Mouse (Mus musculus): ENCODE measurements around the gene Itih2. TPM values are rescaled to one million over a fixed set of nuclear protein-coding genes. Genes with fewer than 3 reads are reported as not detected.

Itih2 gene
- 1.2 and 8.3 TPM in 2 replicates for polyA plus RNA-seq (2015; fragmentation: Nextera tagmentation; extraction: Ambion mirVana)

- no peak within 1 kb of the TSS for H3K9ac ChIP-seq
- no peak within 1 kb of the TSS for H3K4me3 ChIP-seq
- WGBS = 82% methylated on average over 4 of the region's 4 CpGs
- no peak for ATAC-seq (ENCODE audit: extremely low read depth, insufficient number of reproducible peaks, low FRiP score, low TSS enrichment)
- 0 out of 2 replicates have a peak, but pooled peaks cover 6% of the 10 kb centered on the region for H3K27me3 ChIP-seq (replicated peaks)
- H3K9me3 ChIP-seq = no peaks in the 10 kb centered on the region
- H3K27ac ChIP-seq (replicated peaks) = no peak within 1 kb of the TSS
- no peak within 1 kb of the TSS for H3K4me2 ChIP-seq
- no peaks in the 10 kb centered on the region for H3K4me1 ChIP-seq
- no peaks in the 10 kb centered on the region for H3K36me3 ChIP-seq
Measured at GRCm38 (mm10) chr2:10131296-10131695, at the start of gene Itih2. Gene Itih2, minus strand, starts transcription at chr2:10131396.

- Histone ChIP-seq H3K4me1 (0 out of 2 replicates have a peak, but pooled peaks cover 3% of the 10 kb centered on the region), H3K36me3 (no peaks in the 10 kb centered on the region), H3K9ac (no peak overlapping the region), H3K4me2 (no peak overlapping the region), H3K9me3 (no peaks in the 10 kb centered on the region), H3K27ac (replicated peaks) (no peak overlapping the region), H3K27me3 (replicated peaks) (no peaks in the 10 kb centered on the region), H3K4me3 (no peak overlapping the region)
- ATAC-seq (ENCODE audit: extremely low read depth, insufficient number of reproducible peaks, low FRiP score, low TSS enrichment) = no peak
- WGBS = 77% methylated on average over 16 of the region's 16 CpGs
Measured at GRCm38 (mm10) chr2:10169991-10170390, 38.8 kb upstream of the Itih2 start.

GRCm38 (mm10) chr2:10168016-10168415, 36.8 kb upstream of the Itih2 start:
- no peaks in the 10 kb centered on the region for H3K36me3 ChIP-seq
- 56% methylated on average over 8 of the region's 8 CpGs for WGBS
- no peaks in the 10 kb centered on the region for H3K27me3 ChIP-seq (replicated peaks)
- no peak overlapping the region for H3K4me2 ChIP-seq
- ATAC-seq (ENCODE audit: extremely low read depth, insufficient number of reproducible peaks, low FRiP score, low TSS enrichment) = no peak
- no peak overlapping the region for H3K4me3 ChIP-seq
- H3K4me1 ChIP-seq = 0 out of 2 replicates have a peak, but pooled peaks cover 3% of the 10 kb centered on the region
- no peaks in the 10 kb centered on the region for H3K9me3 ChIP-seq
- no peak overlapping the region for H3K9ac ChIP-seq
- H3K27ac ChIP-seq (replicated peaks) = no peak overlapping the region

GRCm38 (mm10) chr2:10167283-10167682, 36.1 kb upstream of the Itih2 start:
- Histone ChIP-seq H3K4me2 (no peak overlapping the region), H3K9me3 (no peaks in the 10 kb centered on the region), H3K27ac (replicated peaks) (no peak overlapping the region), H3K36me3 (no peaks in the 10 kb centered on the region), H3K9ac (no peak overlapping the region), H3K4me1 (0 out of 2 replicates have a peak, but pooled peaks cover 3% of the 10 kb centered on the region), H3K4me3 (no peak overlapping the region), H3K27me3 (replicated peaks) (no peaks in the 10 kb centered on the region)
- WGBS = 75% methylated on average over 11 of the region's 11 CpGs
- no peak for ATAC-seq (ENCODE audit: extremely low read depth, insufficient number of reproducible peaks, low FRiP score, low TSS enrichment)

- Histone ChIP-seq H3K27me3 (replicated peaks) (no peaks in the 10 kb centered on the region), H3K4me2 (no peak overlapping the region), H3K9ac (no peak overlapping the region), H3K4me3 (no peak overlapping the region), H3K36me3 (no peaks in the 10 kb centered on the region), H3K27ac (replicated peaks) (no peak overlapping the region), H3K4me1 (0 out of 2 replicates have a peak, but pooled peaks cover 3% of the 10 kb centered on the region), H3K9me3 (no peaks in the 10 kb centered on the region)
- ATAC-seq (ENCODE audit: extremely low read depth, insufficient number of reproducible peaks, low FRiP score, low TSS enrichment) = no peak
- 30% methylated on average over 6 of the region's 6 CpGs for WGBS
Measured at GRCm38 (mm10) chr2:10166635-10167034, 35.4 kb upstream of the Itih2 start.

GRCm38 (mm10) chr2:10162011-10162410, 30.8 kb upstream of the Itih2 start:
- Histone ChIP-seq H3K4me1 (0 out of 2 replicates have a peak, but pooled peaks cover 3% of the 10 kb centered on the region), H3K9ac (no peak overlapping the region), H3K27me3 (replicated peaks) (no peaks in the 10 kb centered on the region), H3K4me2 (no peak overlapping the region), H3K4me3 (no peak overlapping the region), H3K36me3 (no peaks in the 10 kb centered on the region), H3K9me3 (no peaks in the 10 kb centered on the region), H3K27ac (replicated peaks) (no peak overlapping the region)
- WGBS = 78% methylated on average over 4 of the region's 4 CpGs
- ATAC-seq (ENCODE audit: extremely low read depth, insufficient number of reproducible peaks, low FRiP score, low TSS enrichment) = no peak

- no peak for ATAC-seq (ENCODE audit: extremely low read depth, insufficient number of reproducible peaks, low FRiP score, low TSS enrichment)
- Histone ChIP-seq H3K4me3 (no peak overlapping the region), H3K4me2 (no peak overlapping the region), H3K27ac (replicated peaks) (no peak overlapping the region), H3K27me3 (replicated peaks) (no peaks in the 10 kb centered on the region), H3K36me3 (no peaks in the 10 kb centered on the region), H3K4me1 (peaks cover 11% of the 10 kb centered on the region), H3K9me3 (no peaks in the 10 kb centered on the region), H3K9ac (no peak overlapping the region)
- 72% methylated on average over 10 of the region's 10 CpGs for WGBS
Measured at GRCm38 (mm10) chr2:10157184-10157583, 26.0 kb upstream of the Itih2 start.

- Histone ChIP-seq H3K4me2 (peak within 1 kb of the TSS; percentile 98), H3K9ac (peak within 1 kb of the TSS; percentile 77), H3K27ac (replicated peaks) (no peak within 1 kb of the TSS), H3K4me1 (peaks cover 11% of the 10 kb centered on the region), H3K36me3 (no peaks in the 10 kb centered on the region), H3K27me3 (replicated peaks) (no peaks in the 10 kb centered on the region), H3K9me3 (no peaks in the 10 kb centered on the region), H3K4me3 (peak within 1 kb of the TSS; percentile 61)
- 8% methylated on average over 27 of the region's 27 CpGs for WGBS
- ATAC-seq (ENCODE audit: extremely low read depth, insufficient number of reproducible peaks, low FRiP score, low TSS enrichment) = peak; percentile 46; the same call in 1 of the 2 replicates
Measured at GRCm38 (mm10) chr2:10153201-10154075, 22.2 kb upstream of the Itih2 start, which contains the start of gene Itih5. Gene Itih5, plus strand, starts transcription at chr2:10153571.

GRCm38 (mm10) chr2:10152590-10152989, 21.4 kb upstream of the Itih2 start:
- Histone ChIP-seq H3K4me3 (no peak overlapping the region), H3K36me3 (no peaks in the 10 kb centered on the region), H3K27ac (replicated peaks) (no peak overlapping the region), H3K27me3 (replicated peaks) (no peaks in the 10 kb centered on the region), H3K4me2 (no peak overlapping the region), H3K9ac (no peak overlapping the region), H3K4me1 (peaks cover 11% of the 10 kb centered on the region), H3K9me3 (no peaks in the 10 kb centered on the region)
- WGBS = 70% methylated on average over 5 of the region's 5 CpGs
- no peak for ATAC-seq (ENCODE audit: extremely low read depth, insufficient number of reproducible peaks, low FRiP score, low TSS enrichment)

GRCm38 (mm10) chr2:10147176-10147575, 16.0 kb upstream of the Itih2 start:
- Histone ChIP-seq H3K27ac (replicated peaks) (no peak overlapping the region), H3K9me3 (no peaks in the 10 kb centered on the region), H3K4me2 (no peak overlapping the region), H3K4me3 (no peak overlapping the region), H3K27me3 (replicated peaks) (no peaks in the 10 kb centered on the region), H3K36me3 (no peaks in the 10 kb centered on the region), H3K9ac (no peak overlapping the region), H3K4me1 (no peaks in the 10 kb centered on the region)
- ATAC-seq (ENCODE audit: extremely low read depth, insufficient number of reproducible peaks, low FRiP score, low TSS enrichment) = no peak
- WGBS = 62% methylated on average over 8 of the region's 8 CpGs

- Histone ChIP-seq H3K9me3 (no peaks in the 10 kb centered on the region), H3K4me3 (no peak overlapping the region), H3K9ac (no peak overlapping the region), H3K4me2 (no peak overlapping the region), H3K4me1 (no peaks in the 10 kb centered on the region), H3K36me3 (no peaks in the 10 kb centered on the region), H3K27ac (replicated peaks) (no peak overlapping the region), H3K27me3 (replicated peaks) (no peaks in the 10 kb centered on the region)
- 68% methylated on average over 6 of the region's 6 CpGs for WGBS
- no peak for ATAC-seq (ENCODE audit: extremely low read depth, insufficient number of reproducible peaks, low FRiP score, low TSS enrichment)
Measured at GRCm38 (mm10) chr2:10145514-10145913, 14.3 kb upstream of the Itih2 start.
